Mouse (Mus musculus): Measurements from ENCODE around the gene Dnm3. TPM values are rescaled to one million over a fixed set of nuclear protein-coding genes. Genes with fewer than 3 reads are reported as not detected.

Gene Dnm3
- polyA plus RNA-seq, 1 experiment from 2014 or later = 3.3 TPM

DNA sequence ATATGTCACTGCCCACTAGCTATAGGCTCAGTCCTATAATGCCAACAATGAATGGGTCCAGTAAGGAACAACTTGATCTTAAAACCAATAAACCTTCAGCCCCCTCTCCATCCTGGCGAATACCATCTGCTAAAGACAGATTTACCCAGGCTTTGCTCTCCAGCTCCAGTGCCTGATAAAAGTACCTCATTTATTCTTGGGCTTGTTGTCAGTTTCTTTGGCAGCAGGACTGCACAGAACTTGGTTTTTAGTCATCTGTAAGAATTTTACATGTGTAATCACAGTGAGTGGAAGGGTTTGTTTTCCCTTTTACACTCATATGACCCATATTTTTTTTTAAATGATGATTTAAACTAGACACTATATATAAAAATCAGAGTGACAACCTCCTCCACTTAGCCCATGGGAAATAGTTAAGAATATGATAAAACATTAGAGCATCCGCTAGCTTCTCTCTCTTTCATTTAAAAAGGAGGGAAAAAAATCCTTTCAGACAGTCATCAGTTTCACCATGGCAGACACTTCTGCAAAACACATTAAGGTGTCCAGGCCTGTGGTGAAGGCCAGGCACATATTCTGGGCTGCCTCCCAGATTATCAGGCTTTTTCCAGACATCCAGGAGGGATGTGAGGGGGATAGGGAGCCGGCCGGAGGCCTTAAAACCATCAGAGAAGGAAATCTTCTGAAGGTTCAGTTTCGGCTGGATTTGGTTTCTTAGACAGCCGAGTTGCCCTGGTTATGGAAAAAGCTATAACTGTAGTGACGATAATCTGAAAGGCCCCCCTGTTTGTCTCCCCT, 313.9 kb downstream of the Dnm3 start:
- Histone ChIP-seq H3K27ac (ENCODE audit: low read depth, low read length) (peak overlapping the region; percentile 32; the same call in 1 of the 2 replicates), H3K9me3 (ENCODE audit: control insufficient read depth, low read length) (no peaks in the 10 kb centered on the region), H3K36me3 (ENCODE audit: control insufficient read depth, insufficient read depth, low read length) (no peaks in the 10 kb centered on the region), H3K9ac (ENCODE audit: low read depth, low read length) (no peak overlapping the region), H3K4me1 (replicated peaks; ENCODE audit: control insufficient read depth, insufficient read depth, low read length) (0 out of 2 replicates have a peak, but pooled peaks cover 3% of the 10 kb centered on the region), H3K4me2 (no peak overlapping the region), H3K27me3 (replicated peaks; ENCODE audit: control insufficient read depth, insufficient read depth, low read length) (no peaks in the 10 kb centered on the region), H3K4me3 (ENCODE audit: low read depth, low read length) (no peak overlapping the region)
- WGBS = 60% methylated on average over 7 of the region's 7 CpGs
- DNase-seq (ENCODE audit: low spot score) (no peak), ATAC-seq (replicated peaks; ENCODE audit: low FRiP score) (no peak)

DNA sequence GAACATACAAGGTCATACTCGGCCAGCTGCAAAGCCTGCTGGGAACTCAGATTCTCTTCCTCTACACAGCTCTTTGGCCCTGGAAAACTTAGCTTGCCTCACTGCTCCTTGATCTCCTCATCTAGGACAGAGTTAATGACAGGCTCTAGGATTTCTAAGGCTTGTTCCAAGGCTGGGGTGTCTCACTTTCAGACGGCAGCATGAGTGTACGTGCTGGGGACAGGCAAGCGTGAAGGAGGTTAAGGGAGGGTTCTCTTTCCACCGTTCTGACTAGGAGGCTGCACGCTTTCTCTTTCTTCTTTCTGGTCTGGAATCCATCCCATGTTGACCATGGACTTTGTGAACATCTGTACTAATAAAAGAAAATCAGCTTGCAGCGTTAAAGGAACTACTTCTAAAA, 315.2 kb downstream of the Dnm3 start:
- H3K4me3 ChIP-seq (ENCODE audit: low read depth, low read length) = no peak overlapping the region
- DNase-seq (ENCODE audit: low spot score) (no peak), ATAC-seq (replicated peaks; ENCODE audit: low FRiP score) (no peak)
- no peaks in the 10 kb centered on the region for H3K27me3 ChIP-seq (replicated peaks; ENCODE audit: control insufficient read depth, insufficient read depth, low read length)
- no peak overlapping the region for H3K9ac ChIP-seq (ENCODE audit: low read depth, low read length)
- H3K27ac ChIP-seq (ENCODE audit: low read depth, low read length) = no peak overlapping the region
- 75% methylated on average over 7 of the region's 7 CpGs for WGBS
- no peaks in the 10 kb centered on the region for H3K9me3 ChIP-seq (ENCODE audit: control insufficient read depth, low read length)
- no peak overlapping the region for H3K4me2 ChIP-seq
- H3K4me1 ChIP-seq (replicated peaks; ENCODE audit: control insufficient read depth, insufficient read depth, low read length) = 0 out of 2 replicates have a peak, but pooled peaks cover 3% of the 10 kb centered on the region
- no peaks in the 10 kb centered on the region for H3K36me3 ChIP-seq (ENCODE audit: control insufficient read depth, insufficient read depth, low read length)

DNA sequence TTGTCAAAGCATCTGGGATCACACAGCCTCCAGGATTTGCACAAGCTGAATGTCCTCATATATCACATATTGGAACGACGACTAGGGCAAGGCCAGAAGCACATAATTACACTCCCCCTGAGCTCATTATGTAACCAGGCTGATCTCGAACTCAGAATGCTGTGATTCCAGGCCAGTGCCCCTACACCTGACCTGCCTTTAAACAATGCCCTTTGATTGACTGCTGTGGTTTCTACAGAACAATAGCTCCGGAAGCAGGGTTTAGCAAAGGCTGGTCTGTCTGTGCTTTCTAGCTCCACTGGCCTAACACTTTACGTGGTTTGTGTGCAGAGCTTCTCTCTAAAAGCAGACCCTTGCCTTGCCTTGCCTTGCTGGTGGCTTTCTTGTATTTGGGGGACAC, 315.6 kb downstream of the Dnm3 start:
- Histone ChIP-seq H3K9ac (ENCODE audit: low read depth, low read length) (no peak overlapping the region), H3K9me3 (ENCODE audit: control insufficient read depth, low read length) (no peaks in the 10 kb centered on the region), H3K4me2 (no peak overlapping the region), H3K4me3 (ENCODE audit: low read depth, low read length) (no peak overlapping the region), H3K27me3 (replicated peaks; ENCODE audit: control insufficient read depth, insufficient read depth, low read length) (no peaks in the 10 kb centered on the region), H3K4me1 (replicated peaks; ENCODE audit: control insufficient read depth, insufficient read depth, low read length) (0 out of 2 replicates have a peak, but pooled peaks cover 3% of the 10 kb centered on the region), H3K27ac (ENCODE audit: low read depth, low read length) (no peak overlapping the region), H3K36me3 (ENCODE audit: control insufficient read depth, insufficient read depth, low read length) (no peaks in the 10 kb centered on the region)
- WGBS = 54% methylated on average over 5 of the region's 5 CpGs
- DNase-seq (ENCODE audit: low spot score) = no peak
- ATAC-seq (replicated peaks; ENCODE audit: low FRiP score) = no peak

DNA sequence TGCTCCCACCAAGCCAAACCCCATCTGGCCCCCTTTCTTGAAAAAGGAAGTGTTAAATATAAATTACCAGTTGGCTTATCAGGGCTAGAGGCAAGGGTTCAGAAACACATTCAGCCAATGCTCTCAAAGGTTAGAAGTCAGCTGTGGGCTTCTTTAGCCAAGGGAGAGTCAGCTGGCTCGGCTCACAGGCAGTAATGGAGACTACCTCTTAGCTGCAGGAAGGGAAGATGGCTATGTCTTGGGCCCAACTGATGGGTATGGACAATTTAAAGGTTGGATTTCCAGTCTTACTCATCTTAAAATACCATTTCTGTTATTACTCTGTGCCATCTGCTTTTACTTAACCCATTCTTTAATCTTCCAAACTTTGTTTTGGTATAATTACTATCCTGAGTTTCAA, 317.1 kb downstream of the Dnm3 start:
- Histone ChIP-seq H3K27ac (ENCODE audit: low read depth, low read length) (no peak overlapping the region), H3K4me2 (no peak overlapping the region), H3K9ac (ENCODE audit: low read depth, low read length) (no peak overlapping the region), H3K27me3 (replicated peaks; ENCODE audit: control insufficient read depth, insufficient read depth, low read length) (no peaks in the 10 kb centered on the region), H3K9me3 (ENCODE audit: control insufficient read depth, low read length) (no peaks in the 10 kb centered on the region), H3K4me3 (ENCODE audit: low read depth, low read length) (no peak overlapping the region), H3K4me1 (replicated peaks; ENCODE audit: control insufficient read depth, insufficient read depth, low read length) (0 out of 2 replicates have a peak, but pooled peaks cover 3% of the 10 kb centered on the region), H3K36me3 (ENCODE audit: control insufficient read depth, insufficient read depth, low read length) (no peaks in the 10 kb centered on the region)
- DNase-seq (ENCODE audit: low spot score) = no peak
- 46% methylated on average over 1 of the region's 1 CpGs for WGBS
- no peak for ATAC-seq (replicated peaks; ENCODE audit: low FRiP score)

DNA sequence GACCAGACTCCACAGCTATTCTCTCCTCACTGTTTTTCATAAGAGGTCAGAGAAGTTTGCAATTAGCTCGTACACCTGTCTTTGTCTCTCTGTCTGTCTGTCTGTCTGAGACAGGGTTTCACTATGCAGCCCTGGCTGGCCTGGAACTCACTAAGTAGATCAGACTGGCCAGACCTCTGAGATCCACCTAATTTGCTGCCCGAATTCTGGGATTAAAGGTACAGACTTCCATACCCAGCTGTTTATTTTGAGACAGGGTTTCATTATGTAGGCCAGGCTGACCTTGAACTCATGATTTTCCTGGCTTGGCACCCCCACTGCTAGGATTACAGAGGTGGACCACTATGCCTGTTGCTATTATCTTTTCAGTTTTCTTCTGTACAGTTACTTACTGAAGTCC, 319.3 kb downstream of the Dnm3 start:
- no peak for ATAC-seq (replicated peaks; ENCODE audit: low FRiP score)
- H3K4me1 ChIP-seq (replicated peaks; ENCODE audit: control insufficient read depth, insufficient read depth, low read length) = 0 out of 2 replicates have a peak, but pooled peaks cover 3% of the 10 kb centered on the region
- no peaks in the 10 kb centered on the region for H3K27me3 ChIP-seq (replicated peaks; ENCODE audit: control insufficient read depth, insufficient read depth, low read length)
- no peak overlapping the region for H3K4me3 ChIP-seq (ENCODE audit: low read depth, low read length)
- no peak for DNase-seq (ENCODE audit: low spot score)
- H3K9me3 ChIP-seq (ENCODE audit: control insufficient read depth, low read length) = no peaks in the 10 kb centered on the region
- H3K9ac ChIP-seq (ENCODE audit: low read depth, low read length) = no peak overlapping the region
- 86% methylated on average over 2 of the region's 2 CpGs for WGBS
- no peaks in the 10 kb centered on the region for H3K36me3 ChIP-seq (ENCODE audit: control insufficient read depth, insufficient read depth, low read length)
- H3K27ac ChIP-seq (ENCODE audit: low read depth, low read length) = no peak overlapping the region
- no peak overlapping the region for H3K4me2 ChIP-seq

DNA sequence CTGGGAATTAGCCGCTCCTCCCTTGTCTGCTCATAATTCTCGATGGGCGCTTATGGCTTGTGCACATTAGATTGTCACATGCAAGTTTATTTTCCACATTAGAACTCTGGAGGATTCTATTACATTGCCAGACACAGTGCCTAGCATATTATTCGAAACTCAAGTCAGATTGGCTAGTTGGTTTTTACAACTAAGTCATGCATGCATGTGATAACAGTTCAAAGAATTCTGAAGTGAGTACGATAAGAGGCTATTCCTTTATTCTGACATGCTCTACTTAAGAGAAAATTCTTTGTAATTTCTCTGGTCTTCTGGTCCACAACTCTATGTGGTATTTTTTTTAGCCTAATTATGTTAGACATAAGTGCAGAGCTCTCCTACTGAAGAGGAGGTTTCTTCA, 320.2 kb downstream of the Dnm3 start:
- ATAC-seq (replicated peaks; ENCODE audit: low FRiP score) (0 out of 2 replicates have a peak, but pooled peaks have one; percentile 39), DNase-seq (ENCODE audit: low spot score) (no peak)
- H3K27me3 ChIP-seq (replicated peaks; ENCODE audit: control insufficient read depth, insufficient read depth, low read length) = no peaks in the 10 kb centered on the region
- no peak overlapping the region for H3K27ac ChIP-seq (ENCODE audit: low read depth, low read length)
- no peak overlapping the region for H3K4me3 ChIP-seq (ENCODE audit: low read depth, low read length)
- no peaks in the 10 kb centered on the region for H3K9me3 ChIP-seq (ENCODE audit: control insufficient read depth, low read length)
- no peak overlapping the region for H3K9ac ChIP-seq (ENCODE audit: low read depth, low read length)
- H3K36me3 ChIP-seq (ENCODE audit: control insufficient read depth, insufficient read depth, low read length) = no peaks in the 10 kb centered on the region
- H3K4me2 ChIP-seq = no peak overlapping the region
- 82% methylated on average over 5 of the region's 5 CpGs for WGBS
- H3K4me1 ChIP-seq (replicated peaks; ENCODE audit: control insufficient read depth, insufficient read depth, low read length) = no peaks in the 10 kb centered on the region

DNA sequence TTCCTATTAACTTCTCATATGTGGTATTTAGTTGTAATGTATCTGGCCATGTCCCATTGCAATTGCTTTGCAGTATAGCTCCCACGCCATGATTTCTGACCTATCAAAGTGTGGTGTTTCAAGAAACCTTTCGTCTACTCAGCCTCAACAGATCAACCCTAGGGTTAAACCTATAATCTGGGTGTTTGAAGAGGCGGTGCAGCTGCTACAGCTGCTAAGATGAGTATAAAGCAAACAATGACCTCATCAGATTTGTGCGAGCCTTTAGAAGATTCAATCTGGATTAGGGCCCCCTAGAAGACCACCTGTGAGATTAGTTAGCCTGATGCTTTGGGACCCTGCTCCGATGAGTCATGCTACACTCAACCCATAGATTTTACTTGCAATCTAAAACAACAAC, 321.0 kb downstream of the Dnm3 start:
- no peak overlapping the region for H3K4me3 ChIP-seq (ENCODE audit: low read depth, low read length)
- ATAC-seq (replicated peaks; ENCODE audit: low FRiP score) = no peak
- 76% methylated on average over 5 of the region's 5 CpGs for WGBS

DNA sequence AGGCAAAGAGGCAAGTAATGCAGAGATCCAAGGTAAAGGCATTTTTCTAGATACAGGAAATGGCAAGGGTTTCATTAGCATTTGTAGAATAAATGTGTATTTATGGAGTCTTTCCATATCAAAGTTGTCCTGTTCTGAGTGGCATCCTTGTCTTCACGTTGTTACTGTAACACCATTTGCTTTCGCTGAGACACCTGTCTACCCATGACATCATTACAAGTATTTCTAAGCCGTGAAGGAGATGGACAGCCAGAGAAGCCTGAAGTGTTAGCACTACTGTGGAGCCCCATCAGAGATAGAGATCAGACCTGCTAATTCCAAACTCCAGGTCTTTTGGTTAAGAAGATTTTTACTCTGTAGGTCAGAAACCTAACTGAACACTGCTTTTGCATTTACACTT, 322.3 kb downstream of the Dnm3 start:
- Histone ChIP-seq H3K4me2 (no peak overlapping the region), H3K9ac (ENCODE audit: low read depth, low read length) (no peak overlapping the region), H3K4me3 (ENCODE audit: low read depth, low read length) (no peak overlapping the region), H3K4me1 (replicated peaks; ENCODE audit: control insufficient read depth, insufficient read depth, low read length) (no peaks in the 10 kb centered on the region), H3K9me3 (ENCODE audit: control insufficient read depth, low read length) (no peaks in the 10 kb centered on the region), H3K27me3 (replicated peaks; ENCODE audit: control insufficient read depth, insufficient read depth, low read length) (no peaks in the 10 kb centered on the region), H3K36me3 (ENCODE audit: control insufficient read depth, insufficient read depth, low read length) (no peaks in the 10 kb centered on the region), H3K27ac (ENCODE audit: low read depth, low read length) (no peak overlapping the region)
- DNase-seq (ENCODE audit: low spot score) (no peak), ATAC-seq (replicated peaks; ENCODE audit: low FRiP score) (no peak)
- 81% methylated on average over 3 of the region's 3 CpGs for WGBS

More for the DNA sequence above, 321.0 kb downstream of the Dnm3 start:
- Histone ChIP-seq H3K27me3 (replicated peaks; ENCODE audit: control insufficient read depth, insufficient read depth, low read length) (no peaks in the 10 kb centered on the region), H3K4me1 (replicated peaks; ENCODE audit: control insufficient read depth, insufficient read depth, low read length) (no peaks in the 10 kb centered on the region), H3K9me3 (ENCODE audit: control insufficient read depth, low read length) (no peaks in the 10 kb centered on the region), H3K9ac (ENCODE audit: low read depth, low read length) (no peak overlapping the region), H3K36me3 (ENCODE audit: control insufficient read depth, insufficient read depth, low read length) (no peaks in the 10 kb centered on the region), H3K27ac (ENCODE audit: low read depth, low read length) (no peak overlapping the region), H3K4me2 (no peak overlapping the region)
- no peak for DNase-seq (ENCODE audit: low spot score)

DNA sequence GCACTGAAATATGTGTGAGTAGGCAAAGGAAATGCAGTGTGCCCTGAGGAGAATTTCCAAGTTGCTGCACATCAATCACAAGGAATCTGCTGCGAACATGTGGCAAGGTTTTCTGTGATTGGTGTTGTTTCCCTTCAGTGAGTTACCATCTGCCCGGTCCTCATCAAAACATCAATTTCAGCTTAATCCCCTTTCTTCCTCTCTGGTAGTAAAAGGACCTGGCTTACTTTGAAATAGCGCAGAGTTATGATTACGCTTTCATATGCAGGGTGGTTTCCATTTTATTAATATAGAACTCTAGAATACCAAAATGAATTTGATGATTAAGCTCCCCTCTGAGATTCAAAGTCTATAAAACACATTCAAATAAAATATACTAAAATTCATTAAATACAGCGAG, 324.7 kb downstream of the Dnm3 start:
- no peak overlapping the region for H3K9ac ChIP-seq (ENCODE audit: low read depth, low read length)
- H3K9me3 ChIP-seq (ENCODE audit: control insufficient read depth, low read length) = no peaks in the 10 kb centered on the region
- no peaks in the 10 kb centered on the region for H3K27me3 ChIP-seq (replicated peaks; ENCODE audit: control insufficient read depth, insufficient read depth, low read length)
- DNase-seq (ENCODE audit: low spot score) (no peak), ATAC-seq (replicated peaks; ENCODE audit: low FRiP score) (no peak)
- no peaks in the 10 kb centered on the region for H3K36me3 ChIP-seq (ENCODE audit: control insufficient read depth, insufficient read depth, low read length)
- no peak overlapping the region for H3K4me2 ChIP-seq
- 80% methylated on average over 5 of the region's 5 CpGs for WGBS
- H3K27ac ChIP-seq (ENCODE audit: low read depth, low read length) = no peak overlapping the region
- H3K4me3 ChIP-seq (ENCODE audit: low read depth, low read length) = no peak overlapping the region
- H3K4me1 ChIP-seq (replicated peaks; ENCODE audit: control insufficient read depth, insufficient read depth, low read length) = no peaks in the 10 kb centered on the region

Data from liver, embryonic 11.5 days (tissue).